14 mouse cellular contexts compared by ENCODE assay signal in the genomic region with DNA sequence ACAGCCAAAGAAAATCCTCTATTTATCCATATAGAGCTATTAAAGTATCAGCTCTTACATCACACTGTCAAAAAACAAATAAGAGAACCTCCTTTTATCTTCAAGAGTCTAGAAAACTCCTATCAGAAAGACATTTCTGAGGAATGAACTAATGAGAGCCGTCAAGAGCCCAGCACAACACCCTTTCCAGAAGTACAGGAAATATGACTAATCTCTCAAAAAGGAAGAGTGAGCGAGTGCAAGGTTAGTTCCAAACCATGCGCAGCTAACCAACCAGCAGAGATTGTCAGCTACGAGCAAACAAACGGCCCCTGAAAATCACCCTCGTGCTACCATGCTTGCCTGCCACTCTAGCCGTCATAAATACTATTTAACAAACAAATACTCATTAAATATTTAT. TPM values are rescaled to one million over a fixed set of nuclear protein-coding genes. Genes with fewer than 3 reads are reported as not detected.
DNase-seq lines count a peak whose midpoint lies in the region.
"Had no signal": no experiment of that assay in that cellular context is flagged by ENCODE, and none has a peak within 500 bp of the region (broad histone marks: within the 10 kb centered on the region; RNA-seq: fewer than 3 reads in every experiment).

No protein-coding gene starts in this region.

- DNase-seq in heart, adult 11 months, result peak; percentile 83
- no peak for DNase-seq in heart, postnatal 4 days
- DNase-seq in 3T3-L1 (ENCODE audit: low read depth, low spot score), result peak; percentile 42
- DNase-seq in fibroblast of lung, adult 2 months (ENCODE audit: low read depth), result peak; percentile 20
- peak; percentile 64 for DNase-seq in lung, postnatal 25 days (ENCODE audit: low spot score)
- no peak for DNase-seq in left cerebral cortex, adult 9 months (ENCODE audit: low spot score in 2 of 2)
- DNase-seq in urinary bladder, postnatal 36 days (ENCODE audit: low spot score in 2 of 2), result no peak
- DNase-seq in layer of hippocampus, adult 18-20 months (ENCODE audit: low spot score in 2 of 2), result no peak
- DNase-seq: adrenal gland, postnatal 10 days; cerebellum, adult 11-12 months; cerebellum, postnatal 36 days; gastrocnemius, postnatal 10 days; kidney, adult 11 months; right cerebral cortex, postnatal 4 days had no signal

RNA-seq across cellular contexts. Expression of gene Uspl1, which starts 21.3 kb away (rescaled TPM):
- 10 to 100 TPM; 24.6 to 25.1 TPM for total RNA-seq in heart, postnatal 4 days (2021)
- total RNA-seq in layer of hippocampus, adult 18-20 months (2021), result 10 to 100 TPM; 37.9 to 38.3 TPM

RNA-seq across cellular contexts. Expression of gene Hmgb1, which starts 21.4 kb away (rescaled TPM):
- 100 to 1,000 TPM; 236 to 264 TPM for total RNA-seq in heart, postnatal 4 days (2021)
- total RNA-seq in layer of hippocampus, adult 18-20 months (2021), result 100 to 1,000 TPM; 127 to 133 TPM

Comparison
In these comparisons a context has a peak if more than half of its experiments do, and no peak if none do; other contexts are left out.
1. DNase-seq: peak in heart, adult 11 months (single experiment), 3T3-L1 (single experiment), fibroblast of lung, adult 2 months (single experiment) and lung, postnatal 25 days (single experiment); none in heart, postnatal 4 days (single experiment), left cerebral cortex, adult 9 months (0 of 2), urinary bladder, postnatal 36 days (0 of 2) and layer of hippocampus, adult 18-20 months (0 of 2).